Mouse (Mus musculus) myocyte (in vitro differentiated cells): Measurements from ENCODE around the gene Meis1.

Source experiments
- E2F4 ChIP-seq: IDR thresholded peaks from one replicate; pipeline ENCODE4 v1.6.1; 2011; ENCODE audit warnings: mild to moderate bottlenecking, control low read depth, moderate library complexity; ENCODE audit not compliant: insufficient read depth
- MAX ChIP-seq: IDR thresholded peaks from one replicate; pipeline ENCODE4 v1.6.1; 2011; ENCODE audit warnings: low read depth, mild to moderate bottlenecking, control low read depth
- MYOG ChIP-seq, 3 experiments: IDR thresholded peaks; one replicate each; pipeline ENCODE4 v1.6.1; 2011; ENCODE audit warnings: control low read depth in 2 of 3, low read depth in 2 of 3, mild to moderate bottlenecking in 2 of 3; ENCODE audit not compliant: insufficient read length in 2 of 3, control insufficient read depth in 1 of 3, insufficient read depth in 1 of 3
- POLR2A ChIP-seq: IDR thresholded peaks from one replicate; pipeline ENCODE4 v1.6.1; 2011; ENCODE audit warnings: low read depth, mild to moderate bottlenecking, control low read depth, moderate library complexity; ENCODE audit not compliant: insufficient read length
- POLR2AphosphoS2 ChIP-seq: IDR thresholded peaks from one replicate; pipeline ENCODE4 v1.6.1; 2011; ENCODE audit warnings: low read depth, control low read depth; ENCODE audit not compliant: insufficient read length

DNA sequence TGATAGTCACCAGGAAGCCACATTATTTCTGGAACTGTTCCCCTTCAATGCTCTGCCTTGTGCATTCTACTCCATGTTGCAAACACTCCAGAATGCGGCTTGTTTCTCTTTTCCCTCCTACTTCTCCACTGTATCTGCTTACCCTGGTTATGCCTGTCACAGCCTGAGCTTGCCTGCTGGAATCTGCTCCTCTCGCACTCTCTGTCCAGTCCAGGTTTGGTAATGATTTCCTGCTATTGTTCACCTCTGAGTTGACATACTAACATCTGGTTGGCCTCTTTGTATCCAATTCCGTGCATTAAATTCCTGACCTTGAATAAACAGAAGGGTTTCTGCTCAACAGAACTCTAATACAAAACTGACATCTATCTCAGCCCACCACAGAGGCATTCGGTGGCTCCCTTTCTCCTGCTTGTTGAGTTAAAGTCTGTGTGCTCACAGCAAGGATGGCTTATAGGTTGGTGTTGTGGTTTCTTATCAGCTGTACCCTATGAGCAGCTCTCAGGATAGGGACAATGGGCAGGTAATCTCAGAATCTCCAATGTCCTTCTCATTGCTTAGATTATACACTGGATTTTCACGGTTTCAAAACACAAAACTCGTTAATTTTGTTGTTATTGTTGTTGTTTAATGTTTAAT lies 152.5 kb downstream of the Meis1 start:
- TF ChIP-seq POLR2A (no peak), MYOG (IDR thresholded peaks at IDR 0.05; ENCODE audit: control insufficient read depth in 1 of 3, insufficient read depth in 1 of 3, insufficient read length in 2 of 3, low read depth in 2 of 3) (no peak), MAX (no peak), POLR2AphosphoS2 (no peak), E2F4 (no peak)
